Mouse (Mus musculus): ENCODE results near the gene Sh2d6. TPM values are rescaled to one million over a fixed set of nuclear protein-coding genes. Genes with fewer than 3 reads are reported as not detected.

The Sh2d6 gene
- polyA plus RNA-seq, 1 experiment: 2.8 TPM

Other genes starting within 250 kb of the Sh2d6 start
- gene Sftpb, start 217.1 kb downstream of the Sh2d6 start, polyA plus RNA-seq (2012; rRNA removed): not detected in 2 replicates
- 23.6 and 24.0 TPM in 2 replicates for gene Usp39, start 176.5 kb downstream of the Sh2d6 start, polyA plus RNA-seq (2012; rRNA removed)
- gene 0610030E20Rik, start 174.4 kb downstream of the Sh2d6 start, polyA plus RNA-seq (2012; rRNA removed): 28.1 and 37.6 TPM in 2 replicates
- 26.6 and 27.0 TPM in 2 replicates for gene Tmem150a, start 166.3 kb downstream of the Sh2d6 start, polyA plus RNA-seq (2012; rRNA removed)
- 88.8 and 100 TPM in 2 replicates for gene Rnf181, start 154.8 kb downstream of the Sh2d6 start, polyA plus RNA-seq (2012; rRNA removed)
- gene Vamp5, start 141.2 kb downstream of the Sh2d6 start, polyA plus RNA-seq (2012; rRNA removed): 91.1 and 102 TPM in 2 replicates
- 258 and 282 TPM in 2 replicates for gene Vamp8, start 131.0 kb downstream of the Sh2d6 start, polyA plus RNA-seq (2012; rRNA removed)
- 27.3 and 31.4 TPM in 2 replicates for gene Ggcx, start 107.4 kb downstream of the Sh2d6 start, polyA plus RNA-seq (2012; rRNA removed)
- 176 and 243 TPM in 2 replicates for gene Mat2a, start 82.1 kb downstream of the Sh2d6 start, polyA plus RNA-seq (2012; rRNA removed)
- 115 and 129 TPM in 2 replicates for gene Capg, start 22.7 kb upstream of the Sh2d6 start, polyA plus RNA-seq (2012; rRNA removed)
- gene Elmod3, start 76.7 kb upstream of the Sh2d6 start, polyA plus RNA-seq (2012; rRNA removed): 18.4 and 19.1 TPM in 2 replicates
- 19.6 and 22.7 TPM in 2 replicates for gene Retsat, start 76.8 kb upstream of the Sh2d6 start, polyA plus RNA-seq (2012; rRNA removed)
- 68.9 and 70.1 TPM in 2 replicates for gene Tgoln1, start 95.3 kb upstream of the Sh2d6 start, polyA plus RNA-seq (2012; rRNA removed)

Measured in urinary bladder, adult 2 months (tissue).